Mouse (Mus musculus) liver, postnatal 0 days (tissue): ENCODE measurements around the gene Utf1. TPM values are rescaled to one million over a fixed set of nuclear protein-coding genes. Genes with fewer than 3 reads are reported as not detected.
A peak's percentile ranks its signal among the peaks of the same experiment; 100 is the strongest.

Experiments used
- ATAC-seq: fragments of 200-750 bp; cut with Nextera tagmentation; 2 replicates; pipeline ENCODE4 v1.8.0; 2017; ENCODE audit warnings: mild to moderate bottlenecking, moderate library complexity
- DNase-seq: peaks from one replicate; pipeline ENCODE4 v3.0.0-alpha.2; 2016
- H3K27ac ChIP-seq: fragments of 300-500 bp; sonication (generic); 2 replicates; pipeline ENCODE4 v1.5.1; 2014; ENCODE audit warnings: antibody characterized with exemption, moderate library complexity, mild to moderate bottlenecking, low read depth
- H3K27me3 ChIP-seq: fragments of 300-500 bp; sonication (generic); 2 replicates; pipeline ENCODE4 v1.6.1; 2014; ENCODE audit warnings: low read length, control low read depth, mixed read lengths; ENCODE audit not compliant: insufficient read depth
- H3K36me3 ChIP-seq: fragments of 300-500 bp; sonication (generic); replicated peaks from 2 replicates; pipeline ENCODE4 v1.6.1; 2014; ENCODE audit warnings: mild to moderate bottlenecking, control low read depth, low read length, moderate library complexity, mixed read lengths; ENCODE audit not compliant: insufficient read depth
- H3K4me1 ChIP-seq: fragments of 300-500 bp; sonication (generic); 2 replicates; pipeline ENCODE4 v1.6.1; 2014; ENCODE audit warnings: antibody characterized with exemption, mild to moderate bottlenecking, control low read depth; ENCODE audit not compliant: insufficient read depth
- H3K4me2 ChIP-seq: fragments of 300-500 bp; sonication (generic); 2 replicates; pipeline ENCODE4 v1.6.1; 2014; ENCODE audit warnings: low read depth, mild to moderate bottlenecking, low read length, moderate library complexity, mixed read lengths
- H3K4me3 ChIP-seq: fragments of 300-500 bp; sonication (generic); 2 replicates; pipeline ENCODE4 v1.5.1; 2014; ENCODE audit warnings: low read depth, low read length
- H3K9ac ChIP-seq: fragments of 300-500 bp; sonication (generic); replicated peaks from 2 replicates; pipeline ENCODE4 v1.6.1; 2014; ENCODE audit warnings: mild to moderate bottlenecking, moderate library complexity
- H3K9me3 ChIP-seq: fragments of 300-500 bp; sonication (generic); 2 replicates; pipeline ENCODE4 v1.6.1; 2016; ENCODE audit warnings: mild to moderate bottlenecking, control low read depth, low read length, mixed read lengths
- CTCF ChIP-seq: sonication (generic); IDR thresholded peaks from 2 replicates; pipeline ENCODE4 v1.5.1; 2016; ENCODE audit warnings: antibody characterized with exemption, low read depth
- EP300 ChIP-seq: IDR thresholded peaks from 2 replicates; pipeline ENCODE4 v1.6.1; 2016; ENCODE audit warnings: antibody characterized with exemption, low read depth, mild to moderate bottlenecking
- WGBS: fragments of 180-500 bp; shearing (Covaris S2); extraction: QIAGEN DNeasy Blood & Tissue Kit; methylation state at CpG from one replicate; pipeline ENCODE4 v1.1.7; 2014; ENCODE audit not compliant: insufficient replicate concordance; 5-methylcytosine and 5-hydroxymethylcytosine counted together
- polyA plus RNA-seq: library from polyadenylated mRNA; unstranded; fragments of >200 nt; fragmentation: Nextera tagmentation; extraction: Ambion mirVana; gene quantifications from 2 replicates; pipeline ENCODE4 v1.2.1, GENCODE M21; 2015

Gene Utf1
- polyA plus RNA-seq, 1 experiment from 2014 or later = not detected

DNA sequence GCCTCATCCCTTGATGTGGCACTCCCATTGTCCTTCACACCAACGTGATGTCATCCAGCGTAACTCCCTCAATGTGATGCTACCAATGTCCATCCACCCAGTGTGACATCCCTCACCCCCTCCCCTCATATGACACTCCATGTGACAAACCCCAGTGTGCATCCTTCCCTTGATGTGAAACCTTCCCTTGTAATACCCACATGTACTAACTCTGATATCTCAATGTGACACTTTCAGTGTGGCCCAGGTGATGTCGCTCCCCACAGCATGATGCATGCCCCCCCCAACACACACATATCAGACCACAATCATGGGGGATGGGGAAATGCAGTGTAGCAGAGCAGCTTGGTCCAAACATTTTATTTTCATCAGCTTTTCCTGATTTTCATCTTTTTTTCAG lies 13.1 kb downstream of the Utf1 start:
- no peaks in the 10 kb centered on the region for H3K9me3 ChIP-seq
- TF ChIP-seq EP300 = no peak
- TF ChIP-seq CTCF = no peak
- DNase-seq = no peak
- H3K27me3 ChIP-seq = no peaks in the 10 kb centered on the region
- H3K4me2 ChIP-seq = no peak overlapping the region
- no peak overlapping the region for H3K27ac ChIP-seq
- no peak overlapping the region for H3K4me3 ChIP-seq
- no peak for ATAC-seq
- WGBS = 71% methylated on average over 3 of the region's 3 CpGs
- H3K36me3 ChIP-seq = no peaks in the 10 kb centered on the region
- no peak overlapping the region for H3K9ac ChIP-seq
- H3K4me1 ChIP-seq = no peaks in the 10 kb centered on the region; the same call in 1 of the 2 replicates

DNA sequence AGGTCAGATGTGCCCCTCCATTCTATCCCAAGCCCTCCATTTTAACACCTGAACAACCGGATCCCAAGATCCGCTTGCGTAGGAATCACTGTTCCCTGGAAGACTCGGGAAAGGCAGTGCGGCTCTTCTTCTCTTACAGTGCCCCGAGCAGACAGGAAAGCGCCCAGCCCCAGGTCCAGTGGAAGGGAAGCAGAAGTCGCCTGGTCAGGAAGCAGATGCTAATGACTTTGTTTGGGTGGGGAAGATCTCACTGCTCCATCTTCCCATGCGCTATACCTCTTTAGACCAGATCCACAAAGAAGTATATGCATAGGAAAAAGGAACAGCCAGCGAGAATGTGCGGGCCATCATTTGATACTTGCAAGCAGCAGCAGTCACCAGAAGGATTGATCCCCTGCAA lies 13.8 kb downstream of the Utf1 start:
- H3K9ac ChIP-seq = no peak overlapping the region
- DNase-seq (no peak), ATAC-seq (no peak)
- H3K4me2 ChIP-seq = peak overlapping the region; percentile 6; the same call in 1 of the 2 replicates
- 30% methylated on average over 11 of the region's 11 CpGs for WGBS
- H3K27me3 ChIP-seq = no peaks in the 10 kb centered on the region
- no peak overlapping the region for H3K27ac ChIP-seq
- TF ChIP-seq EP300 (no peak), CTCF (no peak)
- H3K36me3 ChIP-seq = no peaks in the 10 kb centered on the region
- no peak overlapping the region for H3K4me3 ChIP-seq
- no peaks in the 10 kb centered on the region for H3K4me1 ChIP-seq
- no peaks in the 10 kb centered on the region for H3K9me3 ChIP-seq

DNA sequence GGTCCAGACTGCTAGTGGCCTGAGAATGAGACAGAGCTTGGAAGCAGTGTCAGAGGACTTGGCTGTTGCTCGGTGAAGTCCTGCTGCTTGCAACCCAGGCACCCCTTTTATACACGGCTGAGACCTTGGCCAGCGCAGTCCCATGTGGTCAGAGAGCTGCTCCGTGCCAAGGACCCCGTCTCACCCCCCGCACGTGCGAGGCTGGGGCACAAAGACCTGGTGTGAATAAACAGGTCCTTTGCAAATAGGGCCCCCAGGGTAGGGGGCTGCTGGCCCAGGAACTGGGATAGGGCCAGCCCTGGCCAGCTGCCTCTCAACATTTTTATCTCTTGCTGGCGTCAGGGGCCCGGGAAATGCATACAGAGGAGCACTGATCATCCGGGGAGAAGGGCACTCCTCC lies 14.4 kb downstream of the Utf1 start:
- WGBS = 41% methylated on average over 11 of the region's 11 CpGs

DNA sequence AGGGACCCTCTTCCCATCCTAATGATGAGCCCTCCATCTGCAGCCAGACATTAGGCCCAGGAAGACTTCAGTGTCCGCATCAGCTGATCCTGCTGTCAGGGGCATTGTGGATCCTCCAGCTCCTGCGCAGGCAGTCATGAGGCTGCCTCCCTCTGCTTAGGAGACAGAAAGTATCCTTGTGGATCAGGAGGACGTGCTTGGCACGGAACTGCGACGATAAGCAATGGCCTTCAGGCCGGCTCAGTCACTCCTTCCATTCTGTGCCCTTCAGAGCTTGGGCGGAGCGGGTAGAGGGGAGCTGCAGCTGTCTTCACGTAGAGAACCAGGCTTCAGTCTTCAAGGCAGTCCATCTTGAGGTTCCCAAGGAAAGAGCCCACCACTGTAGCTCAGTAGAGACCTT lies 17.6 kb downstream of the Utf1 start:
- DNase-seq = no peak

More for the DNA sequence above, 14.4 kb downstream of the Utf1 start:
- Histone ChIP-seq H3K4me3 (no peak overlapping the region), H3K9ac (no peak overlapping the region), H3K27ac (no peak overlapping the region), H3K36me3 (no peaks in the 10 kb centered on the region), H3K4me2 (no peak overlapping the region), H3K9me3 (no peaks in the 10 kb centered on the region), H3K27me3 (no peaks in the 10 kb centered on the region), H3K4me1 (no peaks in the 10 kb centered on the region)
- DNase-seq (no peak), ATAC-seq (no peak)
- TF ChIP-seq EP300 = no peak
- TF ChIP-seq CTCF = no peak

DNA sequence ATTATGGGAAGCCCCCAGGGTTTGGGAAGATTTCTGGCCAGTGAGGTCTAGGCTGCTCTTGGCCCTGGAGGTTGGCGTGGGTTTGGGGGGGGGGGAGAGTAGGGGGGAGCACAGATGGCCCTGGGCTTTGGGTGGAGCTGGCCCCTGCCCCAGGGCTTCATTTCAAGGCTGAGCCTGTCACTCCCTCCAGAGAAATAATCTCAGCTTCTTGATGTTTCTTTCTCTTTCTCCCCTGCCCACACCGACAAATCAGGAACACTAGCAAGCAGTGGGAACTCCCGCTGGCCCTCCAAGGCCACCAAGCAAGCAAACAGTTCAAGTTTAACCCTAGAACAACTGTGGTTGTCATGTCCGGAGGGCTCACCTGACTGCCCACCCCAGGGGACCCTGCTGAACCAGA lies 20.2 kb downstream of the Utf1 start:
- H3K4me3 ChIP-seq = no peak overlapping the region
- TF ChIP-seq EP300 (no peak), CTCF (no peak)
- H3K27me3 ChIP-seq = 0 out of 2 replicates have a peak, but pooled peaks cover 2% of the 10 kb centered on the region
- ATAC-seq (no peak), DNase-seq (no peak)
- H3K9me3 ChIP-seq = no peaks in the 10 kb centered on the region
- no peaks in the 10 kb centered on the region for H3K36me3 ChIP-seq
- H3K4me1 ChIP-seq = no peaks in the 10 kb centered on the region
- no peak overlapping the region for H3K4me2 ChIP-seq
- 58% methylated on average over 4 of the region's 4 CpGs for WGBS
- no peak overlapping the region for H3K9ac ChIP-seq
- H3K27ac ChIP-seq = no peak overlapping the region

More for the DNA sequence above, 17.6 kb downstream of the Utf1 start:
- WGBS = 85% methylated on average over 10 of the region's 10 CpGs
- Histone ChIP-seq H3K36me3 (no peaks in the 10 kb centered on the region), H3K9ac (no peak overlapping the region), H3K9me3 (no peaks in the 10 kb centered on the region), H3K4me3 (no peak overlapping the region), H3K4me2 (no peak overlapping the region), H3K27me3 (no peaks in the 10 kb centered on the region), H3K4me1 (no peaks in the 10 kb centered on the region), H3K27ac (no peak overlapping the region)
- no peak for ATAC-seq
- no peak for TF ChIP-seq EP300
- no peak for TF ChIP-seq CTCF

DNA sequence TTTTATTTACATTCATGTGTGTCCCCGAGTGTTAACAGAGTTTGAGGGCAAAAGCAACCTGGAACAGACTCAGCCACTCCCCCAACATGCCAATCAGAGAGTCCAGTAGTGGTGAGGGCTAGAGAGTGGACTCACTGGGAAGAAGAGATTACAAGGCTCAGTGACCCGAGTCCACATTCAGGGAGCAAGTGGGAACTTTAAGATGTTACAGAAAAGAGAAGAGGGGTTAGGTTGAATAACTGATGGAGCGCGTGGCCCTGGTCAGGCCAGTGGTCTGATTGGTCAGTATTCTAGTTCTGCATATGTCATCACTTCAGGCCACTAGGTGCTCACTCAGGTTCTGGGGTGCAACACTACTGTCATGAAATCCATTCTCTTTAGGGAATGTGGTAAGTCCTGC lies 23.6 kb downstream of the Utf1 start:
- 39% methylated on average over 4 of the region's 4 CpGs for whole genome bisulfite sequencing

DNA sequence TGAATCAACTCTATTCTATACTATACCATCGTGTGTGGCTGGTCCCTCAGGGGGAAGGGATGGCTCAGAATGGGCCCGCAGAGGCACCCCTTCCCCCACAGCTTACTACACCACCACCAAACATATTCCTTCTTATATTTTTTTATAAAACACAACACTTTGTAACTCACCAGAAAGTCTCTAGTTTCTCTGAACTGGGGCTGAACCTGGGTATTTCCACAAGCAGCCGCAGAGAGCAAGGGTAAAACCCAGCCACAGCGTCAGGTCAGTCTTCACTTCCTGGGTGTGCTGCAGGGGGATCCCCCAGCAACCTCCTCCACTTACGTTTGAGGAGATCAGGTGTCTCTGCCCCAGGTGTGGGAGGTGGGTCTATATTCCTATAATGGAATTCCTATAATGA lies 24.8 kb downstream of the Utf1 start:
- H3K36me3 ChIP-seq = no peaks in the 10 kb centered on the region
- DNase-seq (no peak), ATAC-seq (no peak)
- WGBS = 63% methylated on average over 5 of the region's 5 CpGs
- TF ChIP-seq EP300 (no peak), CTCF (no peak)
- H3K4me2 ChIP-seq = no peak overlapping the region
- H3K4me1 ChIP-seq = no peaks in the 10 kb centered on the region
- no peak overlapping the region for H3K27ac ChIP-seq
- no peak overlapping the region for H3K9ac ChIP-seq
- 0 out of 2 replicates have a peak, but pooled peaks cover 2% of the 10 kb centered on the region for H3K27me3 ChIP-seq
- H3K4me3 ChIP-seq = no peak overlapping the region
- no peaks in the 10 kb centered on the region for H3K9me3 ChIP-seq

More for the DNA sequence above, 23.6 kb downstream of the Utf1 start:
- Histone ChIP-seq H3K4me3 (no peak overlapping the region), H3K4me1 (no peaks in the 10 kb centered on the region), H3K36me3 (no peaks in the 10 kb centered on the region), H3K27ac (no peak overlapping the region), H3K9ac (no peak overlapping the region), H3K27me3 (0 out of 2 replicates have a peak, but pooled peaks cover 2% of the 10 kb centered on the region), H3K9me3 (no peaks in the 10 kb centered on the region), H3K4me2 (no peak overlapping the region)
- ATAC-seq = no peak
- no peak for DNase-seq
- TF ChIP-seq CTCF (no peak), EP300 (no peak)
